Mouse (Mus musculus): ENCODE results near the gene Plk4.
"Not testable (repeated sequence)": the region's sequence is repeated elsewhere in the genome, so short reads cannot be mapped to it uniquely, and the experiment has no call there.

DNA sequence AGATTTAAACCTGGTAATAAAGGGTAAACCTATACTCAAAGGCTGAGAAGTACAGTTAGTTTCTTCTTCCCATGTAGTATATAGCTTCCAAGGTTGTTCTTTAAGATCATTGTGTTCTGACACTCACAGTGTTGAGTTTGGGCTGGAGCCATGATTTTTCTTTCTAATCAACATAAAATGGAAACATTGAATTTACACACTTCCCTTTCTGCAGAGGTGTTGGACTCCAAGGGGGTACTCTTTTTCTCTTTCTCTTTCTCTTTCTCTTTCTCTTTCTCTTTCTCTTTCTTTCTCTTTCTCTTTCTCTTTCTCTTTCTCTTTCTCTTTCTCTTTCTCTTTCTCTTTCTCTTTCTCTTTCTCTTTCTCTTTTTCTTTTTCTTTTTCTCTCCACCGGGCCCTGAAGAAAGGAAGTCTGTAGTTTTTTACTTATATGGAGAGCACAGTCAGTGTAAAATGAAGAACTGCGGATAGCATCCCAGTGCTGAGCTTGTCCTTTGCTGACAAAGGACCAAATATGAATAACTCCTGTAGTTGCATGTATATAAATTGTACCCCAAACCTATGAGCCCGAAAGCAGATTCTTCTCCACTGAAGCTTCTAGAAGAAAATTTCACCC is 53.4 kb downstream of the Plk4 start:
- not testable (repeated sequence) for TF ChIP-seq POLR2A (IDR thresholded peaks at IDR 0.05; ENCODE audit: borderline replicate concordance, low read depth, low read length); CTCF (IDR thresholded peaks at IDR 0.05; ENCODE audit: low read depth, low read length)
